Mouse (Mus musculus) CD4-positive, CD25-positive, alpha-beta regulatory T cell (primary cell): ENCODE results near the gene Mpnd. TPM values are rescaled to one million over a fixed set of nuclear protein-coding genes. Genes with fewer than 3 reads are reported as not detected.

Experiments used
- polyA plus RNA-seq: library from polyadenylated mRNA; unstranded; fragments of 100-300 nt; shearing (Covaris generic); gene quantifications from one replicate; pipeline ENCODE4 v1.2.1, GENCODE M21; 2017

Gene Mpnd
- 144 TPM for polyA plus RNA-seq

GRCm38 (mm10) chr17:56005415-56006061, at the start of gene Mpnd, which contains the start of gene Stap2:
TSS of gene Mpnd (plus strand) at chr17:56005711.
TSS of gene Stap2 (minus strand) at chr17:56005584.

GRCm38 (mm10) chr17:55958918-55959728, 46.4 kb upstream of the Mpnd start, which contains the start of gene Yju2:
TSS of gene Yju2 (plus strand) at chr17:55959099.

DNA sequence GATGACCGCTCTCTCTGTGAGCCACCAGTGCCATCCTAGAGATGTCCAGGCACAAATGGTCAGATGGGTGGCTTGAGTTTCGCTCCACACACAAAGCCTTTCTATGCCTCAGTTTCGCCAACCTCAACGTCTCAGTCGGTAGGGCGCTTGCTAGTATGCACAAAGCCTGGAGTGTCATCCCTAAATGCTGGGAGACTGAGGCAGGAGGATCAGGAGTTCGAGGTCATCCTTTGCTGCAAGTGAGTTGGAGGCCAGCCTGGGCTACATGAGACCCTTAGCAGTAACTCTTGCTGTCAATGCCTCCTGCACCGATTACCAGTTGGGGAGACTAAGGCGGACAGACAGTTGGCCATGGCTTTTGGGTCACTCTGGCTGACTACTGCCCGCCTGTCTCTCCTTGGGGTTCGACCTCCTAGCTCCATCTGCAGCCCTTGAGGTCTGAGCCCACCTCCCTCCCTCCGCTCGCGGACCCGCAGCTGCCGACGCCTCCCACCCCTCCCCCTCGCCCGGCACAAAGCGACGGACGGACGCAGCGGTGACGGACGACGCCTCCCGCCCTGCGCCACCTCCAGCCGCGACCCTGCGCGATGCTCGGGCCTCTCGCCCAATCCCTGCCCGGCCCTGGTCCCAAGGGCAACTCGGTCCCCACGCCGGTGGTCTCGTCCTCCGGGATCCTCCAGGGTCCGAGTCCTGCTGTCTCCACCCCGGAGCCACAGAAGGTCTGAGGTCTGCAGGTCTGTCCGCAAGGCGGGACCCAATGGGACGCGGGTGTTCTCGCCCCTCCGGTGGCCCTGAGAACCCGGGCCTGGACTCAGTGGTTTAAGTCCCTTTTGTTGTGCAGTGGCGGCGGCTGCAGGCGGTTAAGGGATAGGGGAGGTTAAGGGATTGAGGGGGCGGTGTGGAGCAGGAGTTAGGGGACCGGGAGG, 35.3 kb upstream of the Mpnd start, which contains the start of gene Shd:
Shd (plus strand) TSS at position 502 of the 926 bp plus-strand sequence.

DNA sequence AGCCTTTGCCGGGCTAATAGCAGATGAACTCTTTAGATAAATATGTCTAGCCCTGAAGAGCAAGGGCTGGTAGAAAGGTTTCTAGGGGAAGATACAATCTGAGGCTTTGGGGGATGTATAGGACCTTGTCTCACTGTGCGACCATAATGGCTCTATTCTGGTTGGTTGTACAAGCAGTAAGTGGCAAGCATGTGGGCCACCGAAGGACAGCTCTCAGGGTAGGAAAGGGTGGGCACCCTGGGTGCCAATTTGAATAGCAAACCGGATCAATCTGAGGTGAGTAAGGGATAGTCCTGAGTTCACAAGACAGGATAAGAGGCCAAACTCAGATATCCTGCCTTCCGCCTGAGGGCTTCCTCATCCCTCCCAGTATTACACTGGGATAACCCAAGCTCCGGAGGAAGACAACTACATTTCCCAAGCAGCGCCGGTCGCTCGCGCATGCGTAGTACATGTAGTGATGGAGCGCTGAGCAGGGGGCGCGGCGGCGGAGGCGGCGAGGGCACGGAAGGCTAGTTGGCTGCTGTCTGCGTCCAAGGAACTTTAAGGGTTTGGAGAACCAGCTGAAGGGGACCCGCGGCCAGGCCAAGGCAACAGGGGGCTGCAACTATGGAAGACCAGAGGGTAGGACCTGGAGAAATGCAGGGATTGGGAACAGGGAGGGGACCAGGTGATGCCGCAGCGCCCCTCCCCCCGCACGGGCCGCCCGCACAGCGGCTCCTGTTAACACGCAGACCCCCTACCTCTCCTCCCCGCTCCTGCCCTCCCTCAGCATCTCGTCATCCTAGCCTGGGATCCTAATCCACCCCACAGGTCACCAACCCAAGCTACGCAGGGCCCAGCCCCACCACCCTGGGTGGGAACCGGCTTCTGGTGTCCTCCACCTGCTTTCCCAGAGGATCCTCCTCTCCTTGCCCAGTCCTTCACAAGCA, 19.2 kb upstream of the Mpnd start, which contains the start of gene Fsd1:
Fsd1 (plus strand) TSS at position 480 of the 932 bp plus-strand sequence.

DNA sequence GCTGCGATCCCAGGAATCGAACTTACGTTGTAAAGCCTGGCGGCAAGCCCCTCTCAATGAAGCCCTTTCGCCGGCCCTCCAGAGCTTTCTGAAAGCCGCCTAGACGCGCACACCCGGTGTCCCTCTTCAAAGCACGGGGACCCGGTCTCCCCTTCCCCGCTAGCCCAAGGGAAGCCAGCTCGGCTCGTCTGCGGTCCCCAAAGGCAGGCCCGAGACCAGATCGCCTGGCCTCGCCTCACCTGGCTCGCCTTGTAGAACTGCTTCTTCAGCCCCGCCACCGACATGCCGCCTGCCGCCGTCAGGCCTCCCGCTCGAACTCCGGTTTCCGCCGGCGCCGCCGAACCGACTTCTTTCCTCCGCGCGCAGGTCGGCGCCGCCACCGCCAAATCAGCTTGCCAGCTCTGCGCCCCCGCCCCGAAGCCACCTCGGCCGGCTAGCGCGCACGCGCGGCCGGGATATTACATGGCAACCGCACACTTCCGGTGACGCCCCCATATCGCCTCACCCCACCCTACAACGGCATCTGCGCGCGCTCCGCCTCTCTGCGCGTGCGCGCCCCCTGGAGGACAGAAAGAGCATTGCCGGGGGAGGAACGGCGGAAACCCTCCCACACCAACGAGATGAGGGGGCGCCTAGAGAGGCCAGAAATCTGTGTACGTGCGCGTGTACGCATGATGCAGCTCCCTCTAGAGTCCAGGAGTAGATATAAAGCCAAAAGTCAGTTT, 30.8 kb downstream of the Mpnd start, which contains the start of gene Sh3gl1:
Sh3gl1 (minus strand) TSS at position 460 of the 725 bp plus-strand sequence.

GRCm38 (mm10) chr17:56040030-56040856, 34.7 kb downstream of the Mpnd start, which contains the start of gene Chaf1a:
TSS of gene Chaf1a (plus strand) at chr17:56040439.

Other genes starting within 250 kb of the Mpnd start
- gene Zfp119a, start 126.8 kb upstream of the Mpnd start, polyA plus RNA-seq: 17.0 TPM
- gene Zfp959, start 113.6 kb upstream of the Mpnd start, polyA plus RNA-seq: 23.4 TPM
- gene Zfp119b, start 56.2 kb upstream of the Mpnd start, polyA plus RNA-seq: 13.5 TPM
- gene Ebi3, start 53.1 kb upstream of the Mpnd start, polyA plus RNA-seq: 26.3 TPM
- 38.8 TPM for gene Yju2, start 46.6 kb upstream of the Mpnd start, polyA plus RNA-seq
- gene Shd, start 35.2 kb upstream of the Mpnd start, polyA plus RNA-seq: 0.89 TPM
- 0.44 TPM for gene Fsd1, start 19.2 kb upstream of the Mpnd start, polyA plus RNA-seq
- 0.83 TPM for gene Stap2, start 127 bp upstream of the Mpnd start, polyA plus RNA-seq
- 192 TPM for gene Sh3gl1, start 30.9 kb downstream of the Mpnd start, polyA plus RNA-seq
- 3.3 TPM for gene Chaf1a, start 34.7 kb downstream of the Mpnd start, polyA plus RNA-seq
- 76.2 TPM for gene Ubxn6, start 69.3 kb downstream of the Mpnd start, polyA plus RNA-seq
- 147 TPM for gene Hdgfl2, start 73.9 kb downstream of the Mpnd start, polyA plus RNA-seq
- not detected for gene Plin4, start 104.1 kb downstream of the Mpnd start, polyA plus RNA-seq
- 0.08 TPM for gene Plin5, start 111.9 kb downstream of the Mpnd start, polyA plus RNA-seq
- gene Lrg1, start 116.3 kb downstream of the Mpnd start, polyA plus RNA-seq: 0.25 TPM
- 0.12 TPM for gene Sema6b, start 134.6 kb downstream of the Mpnd start, polyA plus RNA-seq
- gene Tnfaip8l1, start 156.8 kb downstream of the Mpnd start, polyA plus RNA-seq: 38.0 TPM
- 54.2 TPM for gene Mydgf, start 178.2 kb downstream of the Mpnd start, polyA plus RNA-seq
- 47.3 TPM for gene Dpp9, start 213.2 kb downstream of the Mpnd start, polyA plus RNA-seq